Mouse (Mus musculus): ENCODE results near the gene Tedc1. TPM values are rescaled to one million over a fixed set of nuclear protein-coding genes. Genes with fewer than 3 reads are reported as not detected.

The Tedc1 gene
- total and polyA plus RNA-seq, 2 experiments from 2014 or later: 4.3 to 8.8 TPM

DNA sequence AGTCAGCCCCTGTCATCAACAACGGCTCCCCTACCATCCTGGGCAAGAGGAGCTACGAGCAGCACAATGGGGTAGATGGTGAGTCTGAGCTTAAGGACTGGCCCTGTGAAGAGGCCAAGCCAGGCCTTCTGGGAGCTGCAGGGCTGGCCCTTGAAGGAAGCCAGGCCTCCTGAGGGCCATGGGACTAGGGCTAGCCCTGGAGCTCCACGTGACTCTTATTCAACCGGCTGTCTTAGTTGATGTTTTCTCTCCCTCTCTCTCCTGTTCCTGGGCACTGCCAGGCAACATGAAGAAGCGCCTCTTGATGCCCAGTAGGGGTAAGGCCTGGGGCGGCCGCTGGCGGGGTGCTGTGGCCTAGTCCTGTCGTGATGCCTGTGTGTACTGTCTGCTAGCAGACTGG lies 23.0 kb upstream of the Tedc1 start:
- no peak overlapping the region for H3K4me2 ChIP-seq (ENCODE audit: low read depth, low read length, poor library complexity, severe bottlenecking)
- ATAC-seq (ENCODE audit: low FRiP score) (no peak), DNase-seq (ENCODE audit: low spot score) (no peak)
- no peak overlapping the region for H3K4me3 ChIP-seq (ENCODE audit: low read depth, low read length)
- no peak overlapping the region for H3K27ac ChIP-seq (ENCODE audit: low read depth, low read length)
- TF ChIP-seq CTCF (IDR thresholded peaks at IDR 0.05): no peak
- H3K9me3 ChIP-seq (ENCODE audit: low read length): no peaks in the 10 kb centered on the region
- H3K9ac ChIP-seq (replicated peaks; ENCODE audit: low read length, poor library complexity, severe bottlenecking): no peak overlapping the region
- H3K36me3 ChIP-seq (ENCODE audit: insufficient read depth, low read length): peaks cover 86% of the 10 kb centered on the region
- H3K27me3 ChIP-seq (ENCODE audit: insufficient read depth, low read length): no peaks in the 10 kb centered on the region
- H3K4me1 ChIP-seq (ENCODE audit: insufficient read depth, low read length): no peaks in the 10 kb centered on the region
- WGBS: 89% methylated on average over 9 of the region's 9 CpGs

DNA sequence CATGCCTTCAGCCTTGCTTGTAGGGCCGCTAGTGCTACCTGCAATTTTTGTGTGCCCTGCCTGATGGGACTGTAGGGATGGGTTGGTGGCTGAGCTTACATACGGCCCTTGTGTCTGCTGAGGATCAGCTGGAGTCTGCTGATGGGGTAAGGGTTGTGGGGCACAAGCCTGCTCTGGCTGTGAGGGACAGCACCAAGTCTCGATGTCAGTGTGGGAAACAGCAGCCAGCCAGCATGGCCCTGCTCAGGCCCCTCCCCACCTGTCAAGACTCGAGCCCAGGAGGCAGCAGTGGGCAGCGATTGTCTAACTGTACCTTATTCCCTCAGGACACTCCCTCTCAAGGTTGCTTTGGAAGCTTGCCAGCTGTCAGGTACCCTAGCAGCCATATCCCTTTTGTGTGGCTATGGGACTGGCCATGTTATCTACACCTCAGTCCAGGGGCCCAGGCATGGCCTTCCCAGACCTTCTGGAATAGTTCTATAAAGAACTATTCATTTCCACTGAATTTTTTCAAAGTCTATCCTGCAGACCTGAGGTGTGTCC lies 22.3 kb upstream of the Tedc1 start:
- 76% methylated on average over 5 of the region's 5 CpGs for WGBS
- peaks cover 83% of the 10 kb centered on the region for H3K36me3 ChIP-seq (ENCODE audit: insufficient read depth, low read length)
- H3K9me3 ChIP-seq (ENCODE audit: low read length): no peaks in the 10 kb centered on the region
- peaks cover 2% of the 10 kb centered on the region; the same call in 1 of the 2 replicates for H3K4me1 ChIP-seq (ENCODE audit: insufficient read depth, low read length)
- H3K27ac ChIP-seq (ENCODE audit: low read depth, low read length): no peak overlapping the region
- H3K4me2 ChIP-seq (ENCODE audit: low read depth, low read length, poor library complexity, severe bottlenecking): no peak overlapping the region
- DNase-seq (ENCODE audit: low spot score): no peak
- ATAC-seq (ENCODE audit: low FRiP score): no peak
- TF ChIP-seq CTCF (IDR thresholded peaks at IDR 0.05): no peak
- no peak overlapping the region for H3K9ac ChIP-seq (replicated peaks; ENCODE audit: low read length, poor library complexity, severe bottlenecking)
- H3K4me3 ChIP-seq (ENCODE audit: low read depth, low read length): no peak overlapping the region
- no peaks in the 10 kb centered on the region for H3K27me3 ChIP-seq (ENCODE audit: insufficient read depth, low read length)

DNA sequence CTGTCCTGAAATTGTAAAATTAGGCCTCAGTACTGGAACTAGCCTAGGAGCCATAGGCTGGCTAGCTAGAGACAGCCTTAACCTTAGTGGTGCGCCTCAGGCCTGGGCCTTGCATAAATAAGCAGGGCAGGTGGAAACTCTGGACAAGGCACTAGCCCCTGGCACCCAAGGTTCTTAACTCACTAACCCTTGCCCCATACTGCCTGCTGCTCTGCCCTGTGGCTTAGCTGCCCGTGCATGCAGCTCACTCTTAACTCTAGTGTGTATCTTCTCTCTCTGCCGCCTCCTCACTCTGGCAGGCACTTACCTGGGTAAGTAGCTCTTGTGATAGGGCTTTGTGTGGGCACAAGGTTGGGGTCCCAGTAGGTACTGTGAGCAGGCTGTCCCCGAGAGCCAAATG lies 21.7 kb upstream of the Tedc1 start:
- no peak for DNase-seq (ENCODE audit: low spot score)
- WGBS: 97% methylated on average over 4 of the region's 4 CpGs
- Histone ChIP-seq H3K4me3 (ENCODE audit: low read depth, low read length) (no peak overlapping the region), H3K9ac (replicated peaks; ENCODE audit: low read length, poor library complexity, severe bottlenecking) (no peak overlapping the region), H3K27ac (ENCODE audit: low read depth, low read length) (no peak overlapping the region), H3K4me1 (ENCODE audit: insufficient read depth, low read length) (peaks cover 6% of the 10 kb centered on the region; the same call in 1 of the 2 replicates), H3K9me3 (ENCODE audit: low read length) (no peaks in the 10 kb centered on the region), H3K4me2 (ENCODE audit: low read depth, low read length, poor library complexity, severe bottlenecking) (no peak overlapping the region), H3K27me3 (ENCODE audit: insufficient read depth, low read length) (no peaks in the 10 kb centered on the region), H3K36me3 (ENCODE audit: insufficient read depth, low read length) (peaks cover 78% of the 10 kb centered on the region)
- no peak for ATAC-seq (ENCODE audit: low FRiP score)
- TF ChIP-seq CTCF (IDR thresholded peaks at IDR 0.05): no peak

DNA sequence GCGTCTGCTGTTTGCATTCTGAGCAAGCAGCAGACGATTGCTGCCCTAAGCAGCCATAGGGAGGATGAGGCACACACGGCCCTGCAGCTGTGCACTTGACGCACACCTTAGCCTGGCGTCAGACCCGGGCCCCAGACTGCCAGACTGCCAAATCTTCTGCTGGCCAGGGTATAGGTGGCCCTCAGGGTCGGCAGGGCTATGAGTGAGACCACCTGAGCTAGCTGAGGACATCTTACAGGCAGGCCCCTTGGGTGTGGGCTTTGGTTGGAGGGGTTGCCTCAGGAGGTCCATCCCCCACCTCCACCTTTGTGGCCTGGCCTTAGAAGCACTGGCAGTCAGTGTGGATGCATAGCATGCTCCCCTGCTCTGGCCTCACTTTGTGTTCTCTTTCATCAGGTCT lies 20.8 kb upstream of the Tedc1 start:
- Histone ChIP-seq H3K4me1 (ENCODE audit: insufficient read depth, low read length) (peaks cover 6% of the 10 kb centered on the region; the same call in 1 of the 2 replicates), H3K9me3 (ENCODE audit: low read length) (no peaks in the 10 kb centered on the region), H3K27me3 (ENCODE audit: insufficient read depth, low read length) (no peaks in the 10 kb centered on the region), H3K27ac (ENCODE audit: low read depth, low read length) (no peak overlapping the region), H3K4me3 (ENCODE audit: low read depth, low read length) (no peak overlapping the region), H3K4me2 (ENCODE audit: low read depth, low read length, poor library complexity, severe bottlenecking) (no peak overlapping the region), H3K36me3 (ENCODE audit: insufficient read depth, low read length) (peaks cover 69% of the 10 kb centered on the region), H3K9ac (replicated peaks; ENCODE audit: low read length, poor library complexity, severe bottlenecking) (no peak overlapping the region)
- no peak for DNase-seq (ENCODE audit: low spot score)
- no peak for TF ChIP-seq CTCF (IDR thresholded peaks at IDR 0.05)
- no peak for ATAC-seq (ENCODE audit: low FRiP score)
- 95% methylated on average over 7 of the region's 7 CpGs for WGBS

DNA sequence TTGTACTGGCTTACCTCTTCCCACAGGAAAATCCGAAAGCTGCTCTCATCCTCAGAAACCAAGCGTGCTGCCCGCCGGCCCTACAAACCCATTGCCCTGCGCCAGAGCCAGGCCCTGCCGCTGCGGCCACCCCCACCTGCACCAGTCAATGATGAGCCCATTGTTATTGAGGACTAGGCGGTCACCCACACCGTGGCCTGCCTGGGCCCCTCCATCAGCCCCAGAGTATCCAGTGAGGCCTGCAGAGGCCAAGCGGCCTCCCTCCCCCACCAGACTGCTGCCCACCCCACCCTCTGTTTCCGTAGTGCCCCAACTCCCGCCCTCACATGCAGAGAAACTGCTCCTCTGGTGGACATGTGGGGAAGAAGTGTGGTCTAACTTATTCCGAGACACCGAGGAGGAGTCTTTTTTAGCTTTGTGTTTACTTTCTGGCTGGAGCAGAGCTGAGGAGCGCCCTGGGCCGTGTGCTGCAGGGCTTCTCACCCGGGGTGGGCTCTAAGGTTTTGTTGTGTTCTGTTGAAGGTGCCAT lies 19.7 kb upstream of the Tedc1 start:
- no peak for DNase-seq (ENCODE audit: low spot score)
- H3K27ac ChIP-seq (ENCODE audit: low read depth, low read length): no peak overlapping the region
- H3K4me1 ChIP-seq (ENCODE audit: insufficient read depth, low read length): peaks cover 15% of the 10 kb centered on the region; the same call in 1 of the 2 replicates
- no peak overlapping the region for H3K9ac ChIP-seq (replicated peaks; ENCODE audit: low read length, poor library complexity, severe bottlenecking)
- no peak for ATAC-seq (ENCODE audit: low FRiP score)
- no peaks in the 10 kb centered on the region for H3K27me3 ChIP-seq (ENCODE audit: insufficient read depth, low read length)
- 72% methylated on average over 17 of the region's 17 CpGs for WGBS
- TF ChIP-seq CTCF (IDR thresholded peaks at IDR 0.05): no peak; the same call in 1 of the 2 replicates
- no peak overlapping the region for H3K4me3 ChIP-seq (ENCODE audit: low read depth, low read length)
- H3K36me3 ChIP-seq (ENCODE audit: insufficient read depth, low read length): peaks cover 58% of the 10 kb centered on the region
- no peak overlapping the region for H3K4me2 ChIP-seq (ENCODE audit: low read depth, low read length, poor library complexity, severe bottlenecking)
- H3K9me3 ChIP-seq (ENCODE audit: low read length): no peaks in the 10 kb centered on the region

DNA sequence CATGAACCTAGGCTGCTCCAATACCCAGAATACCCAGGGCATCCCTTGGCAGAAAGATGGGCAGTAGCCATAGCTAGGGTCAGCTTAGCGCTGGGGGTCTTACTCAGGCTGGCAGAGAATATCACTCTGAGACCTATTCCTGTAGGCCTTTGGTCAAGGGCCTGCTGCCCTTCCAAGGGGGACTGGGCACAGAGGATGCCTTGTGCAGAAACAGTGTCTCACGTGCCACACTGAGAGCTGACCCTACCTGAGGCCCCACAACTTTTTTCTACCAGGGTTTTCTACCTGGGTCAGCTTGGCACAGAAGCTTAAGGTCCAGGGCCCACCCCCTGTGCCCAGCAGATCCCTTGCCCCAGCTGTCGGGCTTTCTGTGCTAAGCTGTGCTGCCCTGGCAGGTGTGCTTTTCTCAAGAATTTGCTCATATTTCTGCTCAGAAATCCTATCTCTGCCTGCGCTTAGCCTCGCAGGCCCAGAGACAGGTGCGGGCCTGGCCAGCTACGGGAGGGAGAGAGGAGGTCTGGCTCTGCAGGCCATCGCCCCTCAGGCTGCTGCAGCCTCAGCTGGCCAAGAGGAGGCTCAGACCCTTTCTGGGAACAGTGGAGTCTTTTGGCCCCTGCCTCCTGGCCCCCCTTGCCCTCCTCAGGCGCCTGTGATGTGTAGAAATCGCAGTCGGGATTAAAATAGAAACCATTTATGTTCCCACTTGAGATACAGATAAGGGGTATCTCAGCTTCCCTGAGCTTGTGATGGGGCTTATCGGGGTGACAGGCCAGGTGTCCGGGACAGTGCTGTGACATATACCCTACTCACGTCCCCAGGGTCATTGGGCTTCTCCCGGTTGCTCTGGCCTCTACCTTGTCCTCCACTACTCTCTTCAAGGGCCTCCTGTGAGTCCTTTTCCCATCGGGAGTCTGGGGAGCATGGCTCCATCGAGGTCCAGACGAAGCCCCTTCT lies 18.7 kb upstream of the Tedc1 start:
- ATAC-seq (ENCODE audit: low FRiP score) (no peak), DNase-seq (ENCODE audit: low spot score) (no peak)
- Histone ChIP-seq H3K36me3 (ENCODE audit: insufficient read depth, low read length) (peaks cover 48% of the 10 kb centered on the region), H3K9ac (replicated peaks; ENCODE audit: low read length, poor library complexity, severe bottlenecking) (no peak overlapping the region), H3K4me3 (ENCODE audit: low read depth, low read length) (no peak overlapping the region), H3K27ac (ENCODE audit: low read depth, low read length) (no peak overlapping the region), H3K4me1 (ENCODE audit: insufficient read depth, low read length) (peaks cover 24% of the 10 kb centered on the region), H3K27me3 (ENCODE audit: insufficient read depth, low read length) (no peaks in the 10 kb centered on the region), H3K9me3 (ENCODE audit: low read length) (no peaks in the 10 kb centered on the region), H3K4me2 (ENCODE audit: low read depth, low read length, poor library complexity, severe bottlenecking) (no peak overlapping the region)
- WGBS: 89% methylated on average over 18 of the region's 18 CpGs
- no peak for TF ChIP-seq CTCF (IDR thresholded peaks at IDR 0.05)

All from midbrain, postnatal 0 days (tissue).